Mouse (Mus musculus) left cerebral cortex, adult 2 months (tissue): ENCODE data around the gene Gstt3. TPM values are rescaled to one million over a fixed set of nuclear protein-coding genes. Genes with fewer than 3 reads are reported as not detected.
"Not testable (repeated sequence)": the region's sequence is repeated elsewhere in the genome, so short reads cannot be mapped to it uniquely, and the experiment has no call there.

Experiments used
- DNase-seq, 2 experiments: peaks; one replicate each; pipeline ENCODE4 v3.0.0; 2021 to 2022; ENCODE audit warnings: low spot score in 2 of 2, mixed read lengths in 1 of 2; ENCODE audit errors: extremely low spot score in 1 of 2
- H3K27ac ChIP-seq: fragments of 200-600 bp; 2 replicates; pipeline ENCODE4 v1.8.1; 2022
- H3K4me3 ChIP-seq: fragments of 200-600 bp; 2 replicates; pipeline ENCODE4 v1.8.1; 2022
- CTCF ChIP-seq: fragments of 200-600 bp; IDR thresholded peaks from 2 replicates; pipeline ENCODE4 v1.8.1; 2022; ENCODE audit warnings: antibody characterized with exemption, mild to moderate bottlenecking, moderate library complexity
- intact Hi-C: fragments of 180-260 bp; cut with DNase I; formaldehyde crosslinking; loops from one replicate; pipeline ENCODE4 v1.15.1; 2025
- total RNA-seq, 2 experiments: library from RNA; stranded (reverse); gene quantifications; 2 replicates each; pipeline ENCODE4 v1.2.3; 2021

Gstt3 gene
- total RNA-seq, 2 experiments from 2014 or later: 1.7 to 2.8 TPM

- intact Hi-C loops: no loop called here
These were observed 4.7 kb downstream of the Gstt3 start for GRCm38 (mm10) chr10:75776562-75776961.

DNA sequence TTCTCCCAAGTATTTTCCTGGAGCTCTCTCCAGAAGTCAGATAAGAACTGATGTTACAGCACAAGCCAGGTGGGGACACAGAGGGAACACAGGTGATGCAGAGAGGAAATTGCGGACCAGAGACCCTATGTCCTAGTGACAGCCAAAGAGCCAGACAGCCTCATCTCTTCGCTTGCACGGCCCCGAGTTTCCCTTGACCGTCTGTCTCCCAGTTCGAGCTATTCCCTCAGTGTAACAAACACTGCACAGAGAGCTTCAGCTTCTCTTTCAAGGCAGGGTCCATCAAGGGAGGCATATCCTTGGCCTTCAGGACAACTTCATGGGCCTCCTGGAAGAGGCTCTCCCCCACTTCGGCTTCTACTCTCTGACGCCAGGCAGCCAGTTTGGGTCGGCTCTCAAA is 6.6 kb downstream of the Gstt3 start:
- Histone ChIP-seq H3K27ac (no peak overlapping the region), H3K4me3 (no peak overlapping the region)
- no peak for DNase-seq
- intact Hi-C loops: no loop called here
- no peak for TF ChIP-seq CTCF

More at GRCm38 (mm10) chr10:75776562-75776961, 4.7 kb downstream of the Gstt3 start:
- no peak overlapping the region for H3K4me3 ChIP-seq
- H3K27ac ChIP-seq: no peak overlapping the region
- no peak for DNase-seq
- TF ChIP-seq CTCF: no peak

DNA sequence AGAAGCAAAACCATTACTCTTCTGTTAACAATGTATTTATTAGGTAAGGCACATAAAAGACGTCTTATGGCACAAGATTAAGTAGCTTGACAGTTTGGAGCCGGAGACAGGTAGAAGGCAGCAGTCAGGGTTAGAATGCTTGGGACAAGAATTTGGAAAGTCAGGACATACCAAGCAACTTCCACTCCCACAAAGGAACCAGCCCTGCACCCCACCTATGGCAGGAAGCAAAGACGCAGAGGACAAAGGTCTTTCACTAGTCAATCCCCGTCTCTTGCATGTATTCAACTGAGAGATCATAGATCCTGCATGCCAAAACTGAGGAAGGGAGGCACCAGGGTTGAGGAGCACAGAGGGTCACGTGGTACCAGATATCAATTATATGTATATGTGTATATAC is 7.1 kb downstream of the Gstt3 start:
- intact Hi-C loops: no loop called here
- H3K4me3 ChIP-seq: no peak overlapping the region
- H3K27ac ChIP-seq: no peak overlapping the region
- TF ChIP-seq CTCF: no peak
- DNase-seq: no peak

GRCm38 (mm10) chr10:75772795-75773664 is 8.2 kb downstream of the Gstt3 start, which contains the start of gene Ddt:
TSS of gene Ddt (minus strand) at chr10:75773414.
- DNase-seq: peak; percentile 74 to 84
- TF ChIP-seq CTCF: peak; percentile 27
- H3K4me3 ChIP-seq: peak within 1 kb of the TSS; percentile 61
- intact Hi-C loops: loop anchor here (2.0 kb wide), 1 partner anchor 60 kb away; no protein-coding TSS in a partner anchor
- H3K27ac ChIP-seq: peak within 1 kb of the TSS; percentile 61

- H3K4me3 ChIP-seq, intact Hi-C loops, DNase-seq, H3K27ac ChIP-seq: not testable (repeated sequence)
These were observed 13.5 kb downstream of the Gstt3 start for GRCm38 (mm10) chr10:75767756-75768155.

DNA sequence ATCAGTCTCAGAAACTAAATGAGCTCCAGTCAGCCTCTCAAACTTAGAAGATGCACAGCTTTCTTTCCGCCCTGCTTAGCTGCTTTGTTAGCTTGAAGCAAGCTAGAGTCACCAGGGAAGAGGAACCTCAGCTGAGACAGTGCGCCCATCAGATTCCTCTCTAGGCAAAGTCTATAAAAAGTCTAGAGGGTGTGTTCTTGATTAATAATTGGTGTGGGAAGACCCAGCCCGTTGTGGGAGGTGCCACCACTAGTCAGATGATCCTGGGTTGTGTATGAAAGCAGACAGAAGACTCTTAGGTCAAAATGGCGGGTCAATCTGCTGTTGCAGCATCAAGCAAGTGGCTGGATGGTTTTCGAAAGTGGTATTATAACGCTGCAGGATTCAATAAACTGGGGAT is 14.4 kb downstream of the Gstt3 start:
- no peak overlapping the region for H3K27ac ChIP-seq
- intact Hi-C loops: no loop called here
- no peak for DNase-seq
- no peak overlapping the region for H3K4me3 ChIP-seq
- TF ChIP-seq CTCF: no peak

DNA sequence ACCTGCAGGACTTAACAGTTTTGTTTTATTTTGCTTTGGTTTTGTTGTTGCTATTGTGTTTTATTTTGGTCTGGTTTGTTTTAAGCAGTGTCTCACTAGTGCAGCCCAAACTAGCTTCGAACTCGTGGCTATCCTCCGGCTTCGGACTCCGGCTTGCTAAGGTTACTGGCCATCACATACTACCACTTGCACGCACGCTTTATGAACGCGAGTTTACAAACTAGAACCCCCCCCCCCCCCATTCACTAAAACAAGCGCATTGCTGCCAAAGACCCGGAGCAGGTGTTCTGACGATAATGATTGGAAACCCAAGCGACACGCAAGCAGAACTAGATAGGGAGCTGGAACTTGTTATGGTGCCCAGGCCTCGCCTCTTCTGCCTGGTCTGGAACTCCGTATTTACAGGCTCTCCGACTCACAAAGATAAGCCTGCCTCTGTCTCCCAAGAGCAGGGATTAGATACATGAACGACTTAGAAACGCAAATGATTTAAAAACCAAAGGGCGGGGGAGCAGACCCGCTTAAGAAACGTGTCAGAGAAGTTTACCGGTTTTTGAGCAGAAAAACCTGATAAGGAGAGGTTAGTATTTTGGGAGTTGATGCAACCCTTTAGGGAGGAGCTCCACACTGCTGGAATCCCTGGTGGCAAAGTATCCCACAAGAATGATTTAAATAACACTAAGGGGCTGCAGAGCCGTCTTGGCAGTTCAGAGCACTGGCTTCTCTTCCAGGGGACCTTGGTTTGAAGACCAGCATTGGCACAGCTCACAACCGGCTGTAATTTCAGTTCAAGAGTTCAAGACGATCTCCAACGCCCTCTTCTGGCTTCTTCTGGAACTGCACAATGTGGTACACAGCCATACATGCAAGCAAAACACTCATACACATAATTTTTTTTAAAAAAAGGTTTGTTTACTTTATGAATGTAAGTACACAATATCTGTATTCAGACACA is 16.4 kb downstream of the Gstt3 start:
- peak; percentile 69 for TF ChIP-seq CTCF
- intact Hi-C loops: loop anchor here (1.0 to 5.0 kb wide), 5 partner anchors 20 to 178 kb away; partner anchors contain the start of gene Gstt2
- DNase-seq: peak in 1 of 2 experiments; percentile 40
- Histone ChIP-seq H3K27ac (peak overlapping the region; percentile 79), H3K4me3 (peak overlapping the region; percentile 85)

- Histone ChIP-seq H3K27ac (peak within 1 kb of the TSS; percentile 88), H3K4me3 (peak within 1 kb of the TSS; percentile 85)
- no peak; the same call in 1 of the 2 replicates for TF ChIP-seq CTCF
- intact Hi-C loops: loop anchor here (1.0 to 5.0 kb wide), 5 partner anchors 19 to 177 kb away; partner anchors contain the start of gene Gstt2
- peak; percentile 96 to 98 for DNase-seq
These were observed 17.3 kb downstream of the Gstt3 start, which contains the start of gene Cabin1 for GRCm38 (mm10) chr10:75763682-75764518. TSS of gene Cabin1 (minus strand) at chr10:75764341.

GRCm38 (mm10) chr10:75762413-75762812 is 18.8 kb downstream of the Gstt3 start:
- no peak overlapping the region for H3K27ac ChIP-seq
- H3K4me3 ChIP-seq: no peak overlapping the region
- no peak for TF ChIP-seq CTCF
- intact Hi-C loops: loop anchor here (5.0 kb wide), 1 partner anchor 95 kb away; no protein-coding TSS in a partner anchor
- DNase-seq: no peak

- intact Hi-C loops: loop anchor here (5.0 kb wide), 1 partner anchor 97 kb away; no protein-coding TSS in a partner anchor
- H3K27ac ChIP-seq: no peak overlapping the region
- H3K4me3 ChIP-seq: no peak overlapping the region
- no peak for DNase-seq
- TF ChIP-seq CTCF: peak; percentile 6; the same call in 1 of the 2 replicates
These were observed 20.9 kb downstream of the Gstt3 start for GRCm38 (mm10) chr10:75760311-75760710.
